Mouse (Mus musculus): Measurements from ENCODE around the gene Litaf. TPM values are rescaled to one million over a fixed set of nuclear protein-coding genes. Genes with fewer than 3 reads are reported as not detected.
"Not testable (repeated sequence)": the region's sequence is repeated elsewhere in the genome, so short reads cannot be mapped to it uniquely, and the experiment has no call there.

Litaf gene
- polyA plus RNA-seq, 1 experiment from 2014 or later = 112 TPM

DNA sequence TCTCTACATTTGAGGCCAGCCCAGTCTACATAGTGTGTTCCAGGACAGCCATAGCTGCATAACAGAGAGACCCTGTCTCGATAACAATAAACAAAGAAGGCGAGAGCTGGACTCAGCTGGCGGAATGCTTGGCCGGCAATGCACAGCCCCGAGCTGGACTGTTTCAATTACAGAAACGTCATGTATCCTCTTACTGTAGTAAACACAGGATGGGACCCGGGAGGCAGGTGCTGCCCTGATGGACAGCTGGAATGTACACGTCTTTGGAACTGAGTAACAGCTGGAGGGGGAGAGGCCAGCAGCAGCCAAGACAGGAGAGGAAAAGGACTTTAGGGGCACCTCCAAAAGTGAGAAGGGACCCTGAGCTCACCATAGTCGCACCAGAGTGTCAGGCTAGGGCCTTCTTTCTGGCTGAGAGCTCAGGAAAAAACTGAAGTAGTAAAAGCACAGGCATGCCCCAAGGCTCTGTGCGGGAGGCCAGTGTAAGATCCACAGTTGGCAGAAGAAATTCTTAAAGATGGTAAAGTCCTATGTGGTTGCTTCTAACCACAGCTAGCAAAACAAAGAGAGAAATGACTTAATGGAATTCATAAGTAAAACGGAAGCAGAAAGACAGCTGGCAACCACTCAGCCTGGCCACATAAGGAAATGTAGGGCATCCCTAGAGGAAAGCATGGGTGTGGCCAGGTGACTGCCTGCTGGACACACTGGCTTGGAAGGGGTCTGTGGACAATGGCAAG is 86.7 kb downstream of the Litaf start:
- DNase-seq (peak; percentile 67), ATAC-seq (ENCODE audit: insufficient read depth) (peak; percentile 55)
- 33% methylated on average over 11 of the region's 11 CpGs for WGBS

DNA sequence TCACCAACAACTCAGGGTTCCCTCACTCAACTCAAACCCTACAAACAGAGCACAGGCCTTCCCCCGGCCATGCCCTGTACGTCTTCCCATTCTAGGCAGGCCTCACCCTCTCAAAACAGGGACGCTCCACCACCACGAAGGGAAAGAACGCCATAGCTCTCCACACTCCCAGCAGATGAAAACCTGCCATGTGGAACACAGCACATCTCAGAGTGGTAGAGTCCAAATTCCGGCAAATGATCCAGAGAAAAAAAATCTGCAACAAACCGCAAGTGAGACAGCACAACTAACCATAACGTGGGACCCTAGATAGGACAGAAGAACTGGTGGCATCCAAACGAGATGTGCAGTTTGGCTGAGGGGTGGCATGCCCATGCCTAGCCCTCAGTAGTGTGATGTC is 88.1 kb downstream of the Litaf start:
- Histone ChIP-seq H3K27me3 (ENCODE audit: insufficient read depth, low read length) (no peaks in the 10 kb centered on the region), H3K9me3 (ENCODE audit: low read depth, low read length) (no peaks in the 10 kb centered on the region), H3K27ac (ENCODE audit: low read depth) (no peak overlapping the region), H3K4me3 (ENCODE audit: low read depth, low read length) (no peak overlapping the region), H3K36me3 (ENCODE audit: insufficient read depth) (peaks cover 17% of the 10 kb centered on the region; the same call in 1 of the 2 replicates), H3K4me2 (no peak overlapping the region), H3K9ac (no peak overlapping the region), H3K4me1 (ENCODE audit: insufficient read depth) (0 out of 2 replicates have a peak, but pooled peaks cover 3% of the 10 kb centered on the region)
- WGBS = 89% methylated on average over 9 of the region's 9 CpGs
- no peak for DNase-seq
- no peak for TF ChIP-seq CTCF (IDR thresholded peaks at IDR 0.05; ENCODE audit: low read depth)
- ATAC-seq (ENCODE audit: insufficient read depth) = no peak

More for the DNA sequence above, 86.7 kb downstream of the Litaf start:
- Histone ChIP-seq H3K27me3 (ENCODE audit: insufficient read depth, low read length) (no peaks in the 10 kb centered on the region), H3K4me1 (ENCODE audit: insufficient read depth) (0 out of 2 replicates have a peak, but pooled peaks cover 1% of the 10 kb centered on the region), H3K9ac (no peak overlapping the region), H3K9me3 (ENCODE audit: low read depth, low read length) (no peaks in the 10 kb centered on the region), H3K4me3 (ENCODE audit: low read depth, low read length) (no peak overlapping the region), H3K4me2 (no peak overlapping the region), H3K36me3 (ENCODE audit: insufficient read depth) (peaks cover 13% of the 10 kb centered on the region; the same call in 1 of the 2 replicates), H3K27ac (ENCODE audit: low read depth) (peak overlapping the region; percentile 83)
- no peak for TF ChIP-seq CTCF (IDR thresholded peaks at IDR 0.05; ENCODE audit: low read depth)

DNA sequence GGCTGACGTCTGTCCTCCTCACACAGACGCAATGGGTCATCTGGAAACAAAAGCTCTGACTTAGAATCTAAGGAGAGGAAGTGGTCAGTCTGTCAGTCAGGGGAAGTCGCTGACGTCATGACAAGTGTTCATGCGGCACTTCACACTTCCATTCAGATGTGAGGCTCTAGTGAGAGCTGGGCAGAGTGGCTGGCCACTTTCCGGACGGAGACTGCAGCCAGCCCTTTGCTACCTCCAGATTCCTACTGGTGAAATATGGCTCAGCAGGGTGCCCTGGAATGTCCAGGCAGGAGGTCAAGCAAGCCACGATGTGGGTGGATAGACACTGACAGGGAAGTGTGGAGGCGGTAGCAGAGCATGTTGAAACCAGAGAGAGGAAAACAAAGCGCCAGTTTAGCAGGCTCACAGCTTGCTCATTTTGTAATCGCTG is 89.7 kb downstream of the Litaf start:
- no peaks in the 10 kb centered on the region for H3K9me3 ChIP-seq (ENCODE audit: low read depth, low read length)
- peak; percentile 42 for DNase-seq
- 0 out of 2 replicates have a peak, but pooled peaks cover 3% of the 10 kb centered on the region for H3K4me1 ChIP-seq (ENCODE audit: insufficient read depth)
- H3K4me2 ChIP-seq = no peak overlapping the region
- H3K4me3 ChIP-seq (ENCODE audit: low read depth, low read length) = no peak overlapping the region
- H3K36me3 ChIP-seq (ENCODE audit: insufficient read depth) = peaks cover 17% of the 10 kb centered on the region; the same call in 1 of the 2 replicates
- WGBS = 59% methylated on average over 11 of the region's 11 CpGs
- ATAC-seq (ENCODE audit: insufficient read depth) = 0 out of 2 replicates have a peak, but pooled peaks have one; percentile 10
- H3K27me3 ChIP-seq (ENCODE audit: insufficient read depth, low read length) = no peaks in the 10 kb centered on the region
- no peak overlapping the region for H3K9ac ChIP-seq
- H3K27ac ChIP-seq (ENCODE audit: low read depth) = no peak overlapping the region
- no peak for TF ChIP-seq CTCF (IDR thresholded peaks at IDR 0.05; ENCODE audit: low read depth)

DNA sequence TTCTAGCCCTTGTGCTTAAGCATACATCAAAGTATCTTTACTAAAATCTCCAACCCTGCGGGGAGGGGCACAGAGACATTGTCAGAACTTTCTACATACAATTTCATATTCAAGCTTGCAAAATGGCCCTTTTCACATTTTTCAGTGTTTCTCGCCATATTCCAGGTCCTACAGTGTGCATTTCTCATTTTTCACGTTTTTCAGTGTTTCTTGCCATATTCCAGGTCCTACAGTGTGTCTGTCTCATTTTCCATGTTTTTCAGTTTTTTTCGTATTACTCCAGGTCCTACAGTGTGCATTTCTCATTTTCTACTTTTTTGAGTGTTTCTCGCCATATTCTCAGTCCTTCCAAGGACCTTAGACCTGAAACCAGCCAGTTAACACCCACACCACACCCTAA is 91.0 kb downstream of the Litaf start:
- 0 out of 2 replicates have a peak, but pooled peaks cover 3% of the 10 kb centered on the region for H3K4me1 ChIP-seq (ENCODE audit: insufficient read depth)
- WGBS = 75% methylated on average over 5 of the region's 5 CpGs
- no peak for TF ChIP-seq CTCF (IDR thresholded peaks at IDR 0.05; ENCODE audit: low read depth)
- no peaks in the 10 kb centered on the region for H3K27me3 ChIP-seq (ENCODE audit: insufficient read depth, low read length)
- H3K27ac ChIP-seq (ENCODE audit: low read depth) = no peak overlapping the region
- peaks cover 17% of the 10 kb centered on the region; the same call in 1 of the 2 replicates for H3K36me3 ChIP-seq (ENCODE audit: insufficient read depth)
- ATAC-seq (ENCODE audit: insufficient read depth) (no peak), DNase-seq (no peak)
- no peak overlapping the region for H3K9ac ChIP-seq
- no peak overlapping the region for H3K4me3 ChIP-seq (ENCODE audit: low read depth, low read length)
- no peaks in the 10 kb centered on the region for H3K9me3 ChIP-seq (ENCODE audit: low read depth, low read length)
- H3K4me2 ChIP-seq = no peak overlapping the region

DNA sequence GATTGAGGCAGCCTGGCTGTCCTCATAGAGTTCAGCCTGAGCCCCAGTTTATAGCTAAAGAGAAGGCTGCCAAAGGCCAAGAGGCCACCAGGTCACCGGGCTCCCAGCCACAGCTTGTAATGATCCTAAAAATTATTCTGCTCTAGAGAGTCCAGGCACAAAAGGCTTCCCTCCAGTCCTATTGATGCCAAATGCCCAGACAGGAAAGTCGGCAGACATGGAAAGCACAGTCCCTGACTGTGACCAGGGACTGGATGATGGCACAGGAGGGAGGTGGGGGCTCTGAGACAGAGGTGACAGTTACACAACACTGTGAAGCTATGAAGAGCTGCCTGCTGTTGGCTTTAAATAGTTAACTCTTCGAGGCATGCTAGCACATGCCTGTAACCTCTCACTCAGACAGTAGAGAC is 91.9 kb downstream of the Litaf start:
- WGBS = 59% methylated on average over 3 of the region's 3 CpGs
- no peaks in the 10 kb centered on the region for H3K27me3 ChIP-seq (ENCODE audit: insufficient read depth, low read length)
- H3K27ac ChIP-seq (ENCODE audit: low read depth) = no peak overlapping the region
- no peak for TF ChIP-seq CTCF (IDR thresholded peaks at IDR 0.05; ENCODE audit: low read depth)
- 0 out of 2 replicates have a peak, but pooled peaks cover 3% of the 10 kb centered on the region for H3K4me1 ChIP-seq (ENCODE audit: insufficient read depth)
- no peaks in the 10 kb centered on the region for H3K9me3 ChIP-seq (ENCODE audit: low read depth, low read length)
- H3K36me3 ChIP-seq (ENCODE audit: insufficient read depth) = peaks cover 13% of the 10 kb centered on the region; the same call in 1 of the 2 replicates
- no peak overlapping the region for H3K4me2 ChIP-seq
- DNase-seq (no peak), ATAC-seq (ENCODE audit: insufficient read depth) (no peak)
- H3K9ac ChIP-seq = no peak overlapping the region
- no peak overlapping the region for H3K4me3 ChIP-seq (ENCODE audit: low read depth, low read length)

DNA sequence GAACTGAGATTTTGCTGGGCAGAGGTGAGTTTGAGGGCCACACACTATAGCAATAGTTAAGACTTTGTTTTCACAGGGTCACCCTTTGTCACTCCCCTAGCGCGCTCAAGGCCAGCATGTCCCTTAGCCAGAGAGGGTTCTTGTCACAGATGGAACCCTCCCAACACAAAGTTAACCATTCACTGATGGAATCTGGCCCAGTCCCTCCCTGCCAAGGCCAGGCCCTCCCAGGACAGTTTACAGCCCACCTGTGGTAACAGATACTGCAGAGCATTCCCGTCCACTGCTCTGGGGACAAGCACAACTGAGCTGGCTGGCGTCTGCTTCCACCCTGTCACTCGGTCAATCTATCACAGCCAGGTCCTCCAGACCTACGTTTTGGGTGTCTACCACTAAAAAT is 93.7 kb downstream of the Litaf start:
- Histone ChIP-seq H3K4me1 (ENCODE audit: insufficient read depth) (0 out of 2 replicates have a peak, but pooled peaks cover 3% of the 10 kb centered on the region), H3K27me3 (ENCODE audit: insufficient read depth, low read length) (no peaks in the 10 kb centered on the region), H3K9ac (no peak overlapping the region), H3K36me3 (ENCODE audit: insufficient read depth) (peaks cover 13% of the 10 kb centered on the region; the same call in 1 of the 2 replicates), H3K4me3 (ENCODE audit: low read depth, low read length) (no peak overlapping the region), H3K9me3 (ENCODE audit: low read depth, low read length) (no peaks in the 10 kb centered on the region), H3K27ac (ENCODE audit: low read depth) (no peak overlapping the region), H3K4me2 (no peak overlapping the region)
- TF ChIP-seq CTCF (IDR thresholded peaks at IDR 0.05; ENCODE audit: low read depth) = no peak
- ATAC-seq (ENCODE audit: insufficient read depth) (no peak), DNase-seq (no peak)
- 59% methylated on average over 6 of the region's 6 CpGs for WGBS

DNA sequence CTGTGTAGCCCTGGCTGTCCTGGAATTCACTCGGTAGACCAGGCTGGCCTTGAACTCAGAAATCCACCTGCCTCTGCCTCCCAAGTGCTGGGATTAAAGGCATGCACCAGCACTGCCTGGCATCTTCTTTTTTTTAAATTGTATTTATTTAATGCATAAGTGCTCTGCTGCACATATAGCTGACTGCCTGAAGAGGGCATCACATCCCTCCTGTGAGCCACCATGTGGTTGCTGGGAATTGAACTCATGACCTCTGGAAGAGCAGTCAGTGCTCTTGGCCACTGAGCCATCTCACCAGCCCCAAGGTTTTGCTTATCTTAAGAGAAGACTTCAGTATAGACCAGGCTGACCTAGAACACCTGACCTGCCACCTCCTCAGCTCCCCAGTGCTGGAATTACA is 96.0 kb downstream of the Litaf start:
- H3K27ac ChIP-seq (ENCODE audit: low read depth); ATAC-seq (ENCODE audit: insufficient read depth): not testable (repeated sequence)
- WGBS = 82% methylated on average over 1 of the region's 1 CpGs

More for the DNA sequence above, 96.0 kb downstream of the Litaf start:
- H3K4me1 ChIP-seq (ENCODE audit: insufficient read depth); H3K27me3 ChIP-seq (ENCODE audit: insufficient read depth, low read length); H3K4me2 ChIP-seq; H3K4me3 ChIP-seq (ENCODE audit: low read depth, low read length); DNase-seq; H3K9ac ChIP-seq; H3K9me3 ChIP-seq (ENCODE audit: low read depth, low read length): not testable (repeated sequence)
- peaks cover 19% of the 10 kb centered on the region for H3K36me3 ChIP-seq (ENCODE audit: insufficient read depth)

Measured in lung, embryonic 14.5 days (tissue).